Mouse (Mus musculus) A20 (cell line): ENCODE results near the gene Ppp2r5d.

Source experiments
- DNase-seq: peaks from one replicate; pipeline ENCODE4 v3.0.0-alpha.2; 2011; ENCODE audit warnings: low read depth, low spot score

Gene Ppp2r5d

DNA sequence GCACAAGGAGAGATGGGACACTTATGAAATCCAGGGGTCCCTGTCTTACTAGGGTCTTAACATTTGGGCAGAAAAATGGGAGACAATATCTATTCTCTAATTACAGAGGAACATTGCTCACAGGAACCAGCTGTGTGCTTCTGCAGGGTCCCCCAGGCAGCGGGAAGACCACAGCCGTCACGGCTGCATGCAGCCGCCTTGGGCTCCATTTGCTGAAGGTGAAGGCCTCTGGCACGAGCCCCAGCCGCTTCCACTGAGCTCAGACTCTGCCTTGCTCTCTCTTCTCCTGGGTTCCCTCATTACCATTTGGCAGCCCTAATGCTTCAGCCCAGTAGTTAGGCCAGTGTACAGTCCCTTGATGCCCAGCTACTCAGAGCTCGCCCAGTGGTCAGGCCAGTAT is 16.2 kb upstream of the Ppp2r5d start:
- DNase-seq: no peak

DNA sequence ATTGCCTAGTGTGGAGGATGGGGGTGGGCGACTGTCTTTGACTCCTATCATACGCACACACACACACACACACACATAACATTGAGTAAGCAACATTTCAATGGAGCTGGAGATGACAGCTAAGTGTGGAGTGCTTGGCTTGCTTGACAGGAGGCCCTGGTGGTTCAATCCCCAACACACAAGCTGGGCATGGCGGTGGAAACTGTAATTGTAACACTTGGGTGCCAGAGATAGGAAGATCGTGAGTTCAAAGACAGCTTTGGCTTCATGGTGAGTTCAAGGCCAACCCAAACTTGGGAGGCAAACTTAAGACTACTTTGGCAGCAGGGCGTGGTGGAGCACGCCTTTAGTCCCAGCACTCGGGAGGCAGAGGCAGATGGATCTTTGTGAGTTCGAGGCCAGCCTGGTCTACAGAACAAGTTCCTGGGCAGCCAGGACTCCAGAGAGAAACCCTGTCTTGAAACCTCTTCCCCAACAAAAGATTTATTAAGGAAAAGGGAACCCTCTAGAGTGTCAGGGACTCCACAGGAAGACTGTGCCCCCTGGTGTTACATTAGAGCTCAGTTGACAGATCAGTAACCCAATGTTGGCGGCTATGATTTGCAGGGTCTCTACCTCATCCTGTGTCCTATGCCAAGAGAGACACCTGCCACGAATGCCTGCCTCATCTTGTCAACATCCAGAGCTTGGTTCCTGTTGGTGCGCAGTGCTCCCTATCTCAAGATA is 10.0 kb upstream of the Ppp2r5d start:
- DNase-seq: no peak

DNA sequence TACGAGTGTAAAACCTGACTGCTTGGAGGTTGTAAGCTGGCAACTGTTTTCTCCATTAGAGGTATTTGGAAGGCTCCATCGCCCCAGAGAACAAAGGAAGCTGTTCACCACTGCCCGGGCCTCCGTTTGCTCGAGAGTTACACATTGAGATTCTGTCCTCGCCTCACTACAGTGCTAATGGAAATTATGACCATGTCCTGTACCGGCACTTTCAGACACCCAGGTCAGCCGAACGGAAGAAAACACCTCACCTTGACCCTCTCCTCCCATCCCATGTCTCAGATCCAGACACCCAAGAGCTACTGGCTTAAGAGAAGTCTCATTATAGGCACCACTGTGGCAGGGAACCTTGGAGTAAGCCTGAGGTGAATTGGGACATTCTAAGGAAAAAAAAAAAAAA is 8.9 kb upstream of the Ppp2r5d start:
- no peak for DNase-seq

- DNase-seq: no peak
These were observed 7.5 kb upstream of the Ppp2r5d start for GRCm38 (mm10) chr17:46712442-46712841.

DNA sequence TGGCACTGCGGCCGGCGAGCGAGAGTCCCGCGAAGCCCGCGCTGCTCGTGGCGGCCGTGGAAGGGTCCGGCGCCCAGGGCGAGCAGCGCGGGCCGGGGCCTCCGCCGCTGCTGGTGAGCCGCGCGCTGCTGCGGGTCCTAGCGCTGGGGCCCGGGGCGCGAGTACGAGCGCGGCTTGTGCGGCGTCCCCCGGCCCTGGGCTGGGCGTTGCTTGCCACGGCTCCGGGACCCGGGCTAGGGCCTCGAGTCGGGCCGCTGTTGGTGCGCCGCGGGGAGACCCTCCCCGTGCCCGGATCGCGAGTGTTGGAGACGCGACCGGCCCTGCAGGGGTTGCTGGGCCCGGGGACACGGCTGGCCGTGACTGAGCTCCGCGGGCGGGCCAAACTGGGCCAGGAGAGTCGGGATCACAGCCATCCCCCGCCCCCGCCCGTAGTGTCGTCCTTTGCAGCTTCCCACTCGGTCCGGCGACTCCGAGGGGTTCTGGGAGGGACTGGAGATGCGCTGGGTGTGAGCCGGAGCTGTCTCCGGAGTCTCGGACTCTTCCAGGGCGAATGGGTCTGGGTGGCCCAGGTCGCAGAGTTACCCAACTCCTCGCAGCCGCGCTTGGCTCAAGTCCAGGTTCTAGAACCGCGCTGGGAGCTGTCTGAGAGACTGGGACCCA is 6.8 kb upstream of the Ppp2r5d start:
- peak; percentile 30 for DNase-seq

DNA sequence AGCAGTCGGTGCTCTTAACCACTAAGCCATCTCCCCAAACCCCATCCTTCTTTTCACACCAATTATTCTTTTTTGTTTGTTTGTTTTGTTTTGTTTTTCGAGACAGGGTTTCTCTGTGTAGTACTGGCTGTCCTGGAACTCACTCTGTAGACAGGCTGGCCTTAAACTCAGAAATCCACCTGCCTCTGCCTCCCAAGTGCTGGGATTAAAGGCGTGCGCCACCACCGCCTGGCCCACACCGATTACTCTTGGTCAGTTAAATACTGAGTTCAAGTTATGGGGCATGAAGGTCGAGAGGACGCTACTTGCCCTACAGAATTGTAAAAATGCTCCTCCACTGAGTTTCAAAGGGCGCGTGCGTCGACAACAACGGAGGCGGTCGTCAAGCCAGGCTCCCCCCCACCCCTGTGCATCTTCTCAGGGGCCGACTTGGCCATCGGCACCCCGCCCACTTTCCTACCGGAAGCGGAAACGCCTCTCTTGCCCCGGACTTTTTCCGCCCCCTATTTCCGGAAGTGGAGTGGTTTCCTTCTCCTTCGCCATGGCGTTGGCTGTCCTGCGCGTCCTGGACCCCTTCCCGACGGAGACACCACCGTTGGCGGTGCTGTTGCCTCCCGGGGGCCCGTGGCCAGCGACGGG is 6.2 kb upstream of the Ppp2r5d start, which contains the start of gene Pex6:
Gene Pex6, plus strand, starts transcription at position 505 of the 639 bp plus-strand sequence.
- DNase-seq: peak; percentile 96

DNA sequence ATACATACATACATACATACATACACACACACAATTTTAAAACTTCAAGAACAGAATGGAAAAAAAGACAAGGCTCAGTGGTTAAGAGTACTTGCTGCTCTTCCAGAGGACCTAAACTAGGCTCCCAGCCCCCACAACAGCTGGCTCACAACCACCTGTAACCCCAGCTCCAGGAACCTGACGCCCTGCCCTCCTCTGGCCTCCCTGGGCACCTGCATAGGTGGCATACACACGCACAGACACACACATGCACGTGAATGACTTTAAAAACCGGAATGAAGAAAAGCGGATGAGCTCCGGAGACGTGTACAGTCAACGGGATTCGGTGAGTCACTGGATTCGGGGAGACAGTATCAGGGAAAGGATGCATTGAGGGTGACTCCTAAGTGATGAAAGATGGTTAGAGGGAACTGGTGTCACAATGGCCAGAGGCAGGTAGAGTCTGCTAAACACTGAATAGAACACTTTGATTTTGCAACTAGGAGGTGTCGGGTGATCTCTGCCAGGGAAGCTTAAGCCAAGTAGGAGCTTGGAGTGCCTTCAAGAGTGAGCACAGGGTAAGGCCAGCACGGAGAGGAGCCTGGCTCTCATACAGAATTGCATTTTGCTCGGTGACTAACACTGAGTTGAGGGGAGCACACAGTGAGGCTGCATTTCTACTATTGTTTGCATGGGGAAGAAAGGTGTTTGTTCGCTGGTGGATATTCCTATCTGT is 1.6 kb upstream of the Ppp2r5d start:
- DNase-seq: no peak

DNA sequence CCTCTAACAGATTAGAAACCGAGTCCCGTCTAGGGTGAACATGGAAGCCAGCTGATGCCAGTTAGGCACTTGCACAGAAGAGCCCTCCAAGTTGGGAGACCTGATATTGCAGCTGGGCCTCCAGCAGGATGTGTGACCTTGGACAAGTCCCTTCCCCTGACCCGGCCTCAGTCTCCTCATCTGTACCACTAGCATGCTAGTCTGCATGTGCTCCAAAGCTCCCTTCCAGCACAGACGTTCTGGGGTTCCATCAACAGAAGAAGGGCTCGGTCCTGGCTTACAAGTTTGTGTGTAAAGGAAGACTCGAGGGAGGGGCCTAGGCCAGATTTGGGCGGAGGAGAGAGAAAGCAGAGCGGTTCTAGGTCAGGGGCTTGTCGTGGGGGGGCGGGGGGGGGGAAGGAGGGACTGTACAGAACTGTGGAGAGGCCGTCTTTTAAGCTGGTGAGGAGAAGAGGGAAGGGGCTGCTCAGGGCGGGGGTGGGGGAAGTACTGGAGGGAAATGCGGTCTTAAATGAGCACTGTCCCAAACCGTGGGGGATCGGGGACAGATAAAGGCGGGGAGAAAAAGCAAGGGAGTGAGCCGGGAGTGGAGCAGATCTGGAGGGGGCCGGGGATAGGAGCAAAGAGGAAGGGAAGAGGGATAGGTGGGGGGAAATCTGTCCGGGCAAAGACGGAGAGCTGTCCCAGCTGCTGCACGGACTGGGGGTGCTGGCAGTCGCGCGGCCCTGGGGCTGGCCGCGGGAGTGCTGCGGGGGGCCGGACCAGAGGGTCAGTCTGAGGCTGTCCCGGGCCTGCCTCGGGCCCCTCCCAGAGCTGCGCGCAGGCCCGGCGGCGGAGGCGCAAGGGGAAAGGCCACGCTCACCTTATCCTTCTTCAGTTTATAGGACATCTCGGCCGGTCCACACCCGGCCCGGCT is 682 bp downstream of the Ppp2r5d start:
- DNase-seq: peak; percentile 37

DNA sequence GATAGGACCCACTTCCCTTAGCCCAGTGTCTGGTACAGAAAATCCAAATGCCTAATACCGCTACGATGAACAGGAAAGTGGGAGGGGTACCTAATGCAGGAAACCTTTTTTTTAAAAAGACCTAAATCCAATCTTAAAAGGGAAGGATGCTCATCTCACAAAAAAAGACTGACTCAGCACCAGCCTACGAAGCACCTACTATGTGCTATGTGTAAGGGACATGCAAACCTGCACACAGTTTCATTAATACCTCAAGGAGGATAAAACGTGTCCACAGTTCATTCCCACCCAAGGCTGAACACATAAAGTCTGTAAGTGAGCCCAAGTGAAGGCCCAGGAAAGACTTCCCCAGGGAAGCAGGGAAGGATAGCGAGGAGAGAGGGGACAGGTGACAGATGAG is 2.4 kb downstream of the Ppp2r5d start:
- DNase-seq: no peak

- no peak for DNase-seq
These were observed 2.8 kb downstream of the Ppp2r5d start for GRCm38 (mm10) chr17:46702100-46702499.

GRCm38 (mm10) chr17:46701489-46701888 is 3.4 kb downstream of the Ppp2r5d start:
- no peak for DNase-seq

GRCm38 (mm10) chr17:46699912-46700311 is 5.0 kb downstream of the Ppp2r5d start:
- DNase-seq: no peak

DNA sequence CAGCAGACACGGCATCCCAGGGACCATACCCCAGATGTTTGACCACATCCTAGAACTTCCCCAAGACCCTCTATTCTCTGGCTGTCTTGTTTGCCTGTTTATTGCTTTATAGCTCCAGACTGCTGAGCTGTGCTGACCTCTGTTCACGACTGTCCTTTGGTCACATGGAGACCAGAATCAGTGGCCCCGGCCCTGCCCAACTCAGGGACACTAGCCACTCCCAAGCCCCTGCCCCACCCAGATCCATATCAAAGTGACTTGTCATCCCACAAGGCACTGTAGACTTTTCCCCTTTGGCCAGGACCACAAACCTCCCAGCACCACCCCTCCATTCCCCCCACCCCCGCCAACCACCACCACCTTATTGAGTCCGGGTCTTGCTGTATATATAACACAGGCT is 5.7 kb downstream of the Ppp2r5d start:
- DNase-seq: no peak

DNA sequence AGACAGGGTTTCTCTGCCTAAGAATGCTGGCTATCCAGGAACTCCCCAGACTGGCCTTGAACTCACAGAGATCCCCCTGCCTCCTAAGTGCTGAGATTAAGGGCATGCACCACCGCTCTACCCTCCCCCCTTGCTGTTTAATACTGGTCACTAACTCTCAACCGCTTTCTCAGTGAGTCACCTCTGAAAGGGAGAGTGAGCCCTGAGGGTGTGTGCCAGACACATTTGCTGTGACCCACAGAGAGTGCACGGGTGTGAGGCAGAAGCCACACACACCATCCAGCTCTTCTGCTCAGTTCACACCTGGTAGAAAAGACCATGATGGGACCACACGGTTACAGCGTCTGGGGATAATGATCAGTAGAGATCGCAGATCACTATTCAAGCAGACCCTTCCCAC is 6.4 kb downstream of the Ppp2r5d start:
- DNase-seq: no peak

GRCm38 (mm10) chr17:46694517-46695063 is 10.3 kb downstream of the Ppp2r5d start:
- no peak for DNase-seq

DNA sequence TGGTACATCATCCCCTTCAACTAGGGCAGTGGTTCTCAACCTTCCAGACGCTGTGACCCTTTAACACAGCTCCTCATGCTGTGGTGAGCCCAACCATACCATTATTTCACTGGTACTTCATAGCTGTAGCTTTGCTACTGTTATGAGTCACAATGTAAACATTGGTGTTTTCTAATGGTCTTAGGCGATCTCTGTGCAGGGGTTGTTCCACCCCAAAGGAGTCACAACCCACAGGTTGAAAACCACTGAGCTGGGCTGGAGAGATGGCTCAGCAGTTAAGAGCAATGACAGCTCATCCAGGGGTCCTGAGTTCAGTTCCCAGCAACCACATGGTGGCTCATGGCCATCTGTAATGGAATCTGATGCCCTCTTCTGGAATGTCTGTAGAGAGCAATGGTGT is 13.5 kb downstream of the Ppp2r5d start:
- no peak for DNase-seq

GRCm38 (mm10) chr17:46690665-46691064 is 14.2 kb downstream of the Ppp2r5d start:
- no peak for DNase-seq

DNA sequence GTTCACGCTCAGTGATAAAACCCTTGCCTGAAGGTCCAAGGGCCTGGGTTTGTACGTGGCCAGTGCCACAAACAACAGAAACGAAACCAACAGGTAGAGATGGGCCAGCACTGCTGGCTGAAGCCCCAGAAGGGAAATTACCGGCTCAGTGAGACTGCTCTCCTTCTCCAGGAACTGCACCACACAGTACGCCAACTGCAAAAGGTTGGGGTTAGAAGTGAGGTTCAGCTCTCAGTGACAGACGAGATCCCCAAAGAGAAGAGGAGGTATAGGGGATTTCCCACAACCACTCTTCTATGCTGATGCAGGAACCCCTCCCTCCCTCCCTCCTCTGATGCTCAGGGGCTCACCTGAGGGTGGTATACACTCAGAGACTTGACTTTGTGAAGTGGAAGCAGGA is 19.0 kb downstream of the Ppp2r5d start:
- no peak for DNase-seq

- DNase-seq: no peak
These were observed 22.1 kb downstream of the Ppp2r5d start for GRCm38 (mm10) chr17:46682654-46683389.

DNA sequence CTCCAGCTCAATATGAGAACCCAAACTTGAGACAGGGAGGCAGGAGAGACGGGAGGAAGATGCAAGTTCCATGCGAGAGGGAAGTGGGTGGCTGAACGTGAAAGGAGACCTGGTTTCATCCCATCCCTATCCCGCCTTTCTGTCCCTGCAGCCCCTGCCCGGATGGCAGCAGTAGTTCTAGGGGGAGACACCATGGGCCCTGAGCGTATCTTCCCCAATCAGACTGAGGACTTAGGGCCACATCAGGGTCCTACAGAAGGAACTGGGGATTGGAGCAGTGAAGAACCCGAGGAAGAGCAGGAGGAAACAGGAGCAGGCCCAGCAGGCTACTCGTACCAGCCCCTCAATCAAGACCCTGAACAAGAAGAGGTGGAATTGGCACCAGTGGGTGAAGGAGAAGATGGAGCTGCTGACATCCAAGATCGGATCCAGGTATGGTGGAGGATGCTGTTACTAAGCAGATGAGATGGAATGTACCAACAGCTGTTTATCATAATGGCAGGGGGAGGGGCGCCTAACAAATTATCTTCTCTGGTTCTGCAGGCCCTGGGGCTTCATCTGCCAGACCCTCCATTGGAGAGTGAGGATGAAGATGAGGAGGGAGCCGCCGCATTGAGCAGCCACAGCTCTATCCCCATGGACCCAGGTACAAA is 23.3 kb downstream of the Ppp2r5d start:
- DNase-seq: peak; percentile 49
